Mouse (Mus musculus) lung, adult 2 months (tissue): ENCODE results near the gene Hoxa4. TPM values are rescaled to one million over a fixed set of nuclear protein-coding genes. Genes with fewer than 3 reads are reported as not detected.

Experiments
- DNase-seq: peaks from one replicate; pipeline ENCODE4 v3.0.0; 2022
- H3K4me1 ChIP-seq: fragments of 200-500 bp; 2 replicates; pipeline ENCODE4 v1.6.1; 2011; ENCODE audit warnings: low read length; ENCODE audit not compliant: control insufficient read depth, insufficient read depth
- H3K4me3 ChIP-seq: fragments of 200-500 bp; replicated peaks from 2 replicates; pipeline ENCODE3; 2011; ENCODE audit warnings: low read depth, mild to moderate bottlenecking, control low read depth, low read length; ENCODE audit errors: extremely low read depth
- CTCF ChIP-seq: fragments of 200-500 bp; IDR thresholded peaks from 2 replicates; pipeline ENCODE4 v1.5.1; 2011; ENCODE audit warnings: mild to moderate bottlenecking, low read length, control low read depth; ENCODE audit not compliant: insufficient read depth
- POLR2A ChIP-seq: fragments of 200-500 bp; IDR thresholded peaks from 2 replicates; pipeline ENCODE4 v1.6.1; 2011; ENCODE audit warnings: low read depth, mild to moderate bottlenecking, control low read depth, low read length, borderline replicate concordance; ENCODE audit errors: extremely low read depth
- WGBS: fragments of 180-500 bp; shearing (Covaris S2); methylation state at CpG from one replicate; pipeline ENCODE4 v1.1.7; 2018; 5-methylcytosine and 5-hydroxymethylcytosine counted together
- polyA plus RNA-seq: library from polyadenylated mRNA; depleted of rRNA; stranded (reverse); fragments of >200 nt; gene quantifications from 2 replicates; pipeline ENCODE4 v1.2.3, GENCODE M21; 2012; rRNA removed

Gene Hoxa4
- 5.7 and 8.4 TPM in 2 replicates for polyA plus RNA-seq

DNA sequence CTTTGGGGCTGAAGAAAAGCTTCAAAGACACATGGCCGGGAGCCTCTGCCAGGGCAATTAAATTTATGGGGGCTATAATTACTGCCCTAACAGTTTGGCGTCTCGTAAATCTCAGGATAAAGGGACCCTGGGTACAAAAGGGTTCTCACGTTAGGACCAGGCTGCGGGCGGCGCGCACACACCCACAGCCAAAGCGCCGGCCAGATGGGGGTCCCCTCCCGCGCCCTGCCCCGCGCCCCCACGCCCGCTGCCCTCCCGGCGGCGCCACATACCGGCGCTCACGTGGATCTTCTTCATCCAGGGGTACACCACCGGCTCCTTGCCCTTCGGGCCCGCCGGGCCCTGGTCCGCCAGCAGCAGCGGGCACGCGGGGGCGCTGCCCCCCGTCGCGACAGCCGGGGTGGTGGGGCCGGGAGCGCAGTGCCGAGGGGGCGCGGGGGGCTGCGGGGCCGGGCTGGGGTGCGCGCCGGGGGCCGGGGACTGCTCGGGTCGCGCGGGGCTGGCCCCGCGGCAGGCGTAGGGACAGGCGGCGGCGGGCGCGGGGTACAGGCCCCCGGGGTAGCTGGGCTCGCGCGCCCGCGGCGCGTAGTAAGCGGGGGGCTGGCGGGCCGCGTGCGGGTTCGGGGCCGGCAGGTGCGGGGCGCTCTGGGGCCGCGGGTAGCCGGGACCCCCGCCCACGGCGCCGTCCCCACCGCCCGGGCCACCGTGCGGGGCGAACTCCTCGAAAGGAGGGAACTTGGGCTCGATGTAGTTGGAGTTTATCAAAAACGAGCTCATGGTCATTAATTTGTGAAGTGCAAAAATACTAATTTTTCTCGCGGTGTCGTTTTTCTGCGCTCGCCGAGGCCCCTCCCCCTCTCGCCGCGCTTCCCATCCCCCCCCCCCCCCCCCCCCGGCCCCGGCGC, at the start of gene Hoxa4:
TSS of gene Hoxa4 (minus strand) at position 848 of the 905 bp plus-strand sequence.
- H3K4me1 ChIP-seq, result peaks cover 7% of the 10 kb centered on the region
- 1% methylated on average over 85 of the region's 102 CpGs for WGBS
- no peak for DNase-seq
- TF ChIP-seq CTCF (no peak), POLR2A (0 out of 2 replicates have a peak, but pooled peaks have one; percentile 7)
- peak within 1 kb of the TSS; percentile 99 for H3K4me3 ChIP-seq

DNA sequence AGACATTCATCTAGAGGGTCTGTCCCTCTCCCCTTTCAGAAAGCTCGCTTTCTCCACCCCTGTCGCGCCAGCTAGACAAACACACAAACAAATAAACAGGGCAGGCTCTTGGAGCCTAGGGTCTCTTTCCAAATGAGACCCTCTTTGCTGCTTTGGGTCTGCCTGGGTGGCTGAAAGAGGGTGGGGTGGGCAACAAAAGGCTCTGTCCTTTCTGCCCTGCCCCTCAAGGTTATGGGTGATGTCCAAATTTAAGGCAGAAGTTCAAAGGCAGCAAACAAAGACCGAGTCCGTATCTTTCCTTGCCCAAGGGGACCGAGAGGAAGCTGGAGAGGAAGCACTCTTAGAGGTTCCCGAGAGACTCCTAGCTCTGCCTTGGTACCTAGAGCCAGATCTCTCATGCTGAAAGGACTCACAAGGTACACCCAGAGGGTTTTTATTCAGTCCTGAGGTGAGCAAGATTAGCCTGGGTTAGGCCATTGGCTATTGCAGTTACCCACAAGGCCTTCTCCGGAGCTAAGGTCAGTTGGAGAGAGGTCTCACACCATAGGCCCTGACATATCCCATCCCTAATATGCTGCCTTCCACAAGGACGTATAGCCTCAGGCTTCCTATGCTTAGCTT, 49.6 kb upstream of the Hoxa4 start:
- WGBS, result 11% methylated on average over 9 of the region's 9 CpGs
- Histone ChIP-seq H3K4me1 (no peaks in the 10 kb centered on the region; the same call in 1 of the 2 replicates), H3K4me3 (no peak overlapping the region)
- TF ChIP-seq CTCF, result no peak
- no peak for DNase-seq

DNA sequence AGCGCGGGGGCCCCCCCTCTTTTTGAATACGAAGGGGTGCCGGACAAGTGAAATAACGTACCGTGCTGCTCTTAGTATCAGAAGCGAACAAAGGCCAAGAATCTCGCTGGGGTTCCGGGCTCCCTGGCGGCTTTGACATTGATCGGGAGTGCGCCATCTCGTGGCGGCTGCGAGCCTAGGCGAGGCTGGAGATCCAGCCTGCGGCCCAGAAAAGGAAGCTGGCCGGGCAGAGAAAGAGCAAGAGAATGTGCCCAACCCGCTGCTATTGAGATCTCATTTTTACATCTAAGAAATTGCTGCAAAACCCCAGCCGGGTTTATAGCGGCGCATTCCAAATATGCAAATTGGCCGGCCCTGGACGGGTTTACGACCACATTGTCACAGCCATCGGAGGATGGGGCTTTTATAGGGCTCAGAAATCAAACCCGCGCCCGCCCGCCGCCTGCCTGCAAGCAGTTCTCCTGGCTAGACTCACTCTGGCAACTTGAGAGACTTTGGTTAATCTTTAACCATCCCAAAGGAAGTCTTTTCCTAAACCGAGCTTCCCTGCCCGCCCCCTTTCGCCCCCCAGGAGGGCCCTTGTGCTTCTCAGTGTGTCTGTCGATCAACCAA, 48.9 kb upstream of the Hoxa4 start, which contains the start of gene Hoxa10:
TSS of gene Hoxa10 (minus strand) at position 466 of the 612 bp plus-strand sequence.
- WGBS, result 6% methylated on average over 35 of the region's 35 CpGs
- TF ChIP-seq CTCF (peak; percentile 61), POLR2A (no peak)
- no peak for DNase-seq
- Histone ChIP-seq H3K4me1 (no peaks in the 10 kb centered on the region), H3K4me3 (no peak within 1 kb of the TSS)

DNA sequence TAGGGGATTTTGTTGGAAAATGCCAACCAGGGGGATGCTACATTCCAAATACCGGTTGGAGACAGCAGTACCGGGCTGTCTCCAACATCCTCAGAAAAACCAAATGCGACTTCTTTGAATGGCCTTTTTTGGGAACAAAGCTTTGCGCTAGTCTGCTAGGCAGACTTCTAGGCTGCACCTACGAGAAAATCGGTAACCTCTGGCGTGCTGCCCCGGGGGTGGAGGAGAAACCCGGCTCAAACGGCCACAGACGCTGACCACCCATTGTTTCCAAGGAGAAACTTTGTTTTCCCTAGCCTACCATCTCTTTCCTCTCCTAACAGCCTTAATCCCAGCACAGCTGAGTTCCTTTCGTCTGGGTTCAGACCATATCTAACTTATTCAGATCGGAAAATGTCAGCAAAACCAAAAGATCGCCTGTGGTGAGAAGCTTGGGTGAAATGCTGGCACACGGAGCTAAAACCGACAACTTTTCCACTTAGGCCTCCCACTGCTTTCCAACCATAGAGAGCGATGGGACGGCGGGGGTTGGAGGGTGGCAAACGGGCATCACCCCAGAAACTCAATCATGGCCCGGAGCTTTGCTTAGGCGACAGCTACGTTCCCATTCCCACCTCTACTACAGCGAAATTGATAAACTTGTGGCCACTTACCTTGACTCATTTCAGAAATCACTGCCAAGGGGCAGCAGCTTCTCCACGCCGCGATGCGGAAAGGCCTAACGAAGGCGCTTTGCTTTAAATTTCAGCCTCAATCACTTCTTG, 48.3 kb upstream of the Hoxa4 start:
- no peak overlapping the region for H3K4me3 ChIP-seq
- WGBS, result 5% methylated on average over 30 of the region's 30 CpGs
- DNase-seq, result no peak
- no peaks in the 10 kb centered on the region for H3K4me1 ChIP-seq
- TF ChIP-seq POLR2A (no peak), CTCF (no peak)

DNA sequence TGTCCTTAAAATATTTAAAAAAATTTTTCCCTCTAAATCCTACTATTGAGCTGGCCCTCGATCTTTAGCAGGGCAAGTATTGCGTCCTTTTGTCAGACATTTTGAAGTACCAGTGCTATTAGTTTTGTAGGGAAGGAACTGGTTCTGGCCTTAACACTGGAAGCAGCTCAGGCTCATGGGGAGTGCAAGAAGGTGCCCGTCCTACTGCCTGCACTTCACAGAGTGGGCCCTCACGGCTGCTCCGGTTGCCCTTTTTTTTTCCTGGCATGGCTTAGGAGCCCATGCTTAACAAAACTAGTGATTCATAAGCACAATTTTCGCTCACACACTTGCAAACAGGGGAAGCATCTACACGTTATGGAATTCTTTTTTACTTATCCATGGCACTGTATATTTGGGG, 47.4 kb upstream of the Hoxa4 start:
- TF ChIP-seq CTCF (no peak), POLR2A (no peak)
- 16% methylated on average over 7 of the region's 7 CpGs for WGBS
- no peak overlapping the region for H3K4me3 ChIP-seq
- DNase-seq, result no peak
- H3K4me1 ChIP-seq, result no peaks in the 10 kb centered on the region

DNA sequence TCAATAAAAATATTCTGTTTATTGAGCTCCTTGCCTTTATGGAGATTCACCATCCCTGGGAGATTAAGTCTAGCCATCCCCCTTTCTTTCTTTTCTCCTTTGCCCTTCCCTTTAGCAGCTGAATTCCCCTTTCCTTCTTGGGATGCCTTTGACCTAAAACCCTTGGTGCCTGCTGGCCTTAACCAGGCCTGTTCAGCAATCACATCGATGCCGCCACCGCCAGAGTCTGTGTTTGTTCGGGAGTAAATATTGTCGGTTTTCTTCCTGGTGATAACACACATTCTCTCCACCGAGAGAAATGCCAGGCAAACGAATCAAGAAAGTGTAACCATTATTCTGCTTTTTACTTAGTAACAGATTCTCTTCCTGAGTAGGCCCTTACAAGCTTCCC, 46.6 kb upstream of the Hoxa4 start:
- Histone ChIP-seq H3K4me3 (no peak overlapping the region), H3K4me1 (no peaks in the 10 kb centered on the region)
- 12% methylated on average over 7 of the region's 7 CpGs for WGBS
- TF ChIP-seq CTCF, result no peak
- TF ChIP-seq POLR2A, result no peak
- DNase-seq, result no peak

DNA sequence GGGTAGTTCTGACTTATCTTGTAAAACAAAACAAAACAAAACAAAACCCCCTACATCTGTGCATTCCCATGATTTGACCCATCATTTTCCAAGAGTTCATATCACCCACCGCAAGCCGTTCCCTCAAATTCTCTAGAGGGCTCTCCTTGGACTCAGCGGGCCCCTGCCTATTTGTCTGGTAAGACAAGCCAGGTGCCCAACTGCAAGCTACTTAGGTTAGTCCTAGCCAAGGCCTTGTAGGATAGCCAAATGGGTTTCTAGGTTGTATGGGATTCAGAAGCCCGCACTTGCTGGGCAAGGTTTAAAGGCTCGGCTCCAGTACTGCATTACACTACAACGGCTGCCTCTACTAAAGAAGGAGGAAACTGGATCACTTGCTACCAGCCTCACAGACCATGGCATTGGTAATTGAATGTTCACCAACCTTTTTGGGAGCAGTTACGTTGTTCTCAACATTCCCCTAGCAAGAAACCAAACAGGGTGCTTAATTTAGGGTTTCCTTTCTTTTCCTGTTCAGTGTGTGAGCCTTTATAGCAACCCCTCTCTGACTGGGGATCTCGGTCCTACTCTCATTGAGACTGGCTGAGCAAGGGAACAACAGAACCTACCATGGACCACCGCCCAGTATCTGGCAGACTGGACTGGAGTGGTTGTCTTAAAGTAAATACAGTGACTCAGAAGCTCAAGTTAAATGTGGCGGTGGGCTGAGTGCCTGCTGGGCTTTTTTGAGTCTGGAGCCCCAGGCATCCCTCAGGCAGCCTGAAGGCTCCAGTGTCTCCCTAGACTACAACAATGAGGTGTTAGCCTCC, 46.0 kb upstream of the Hoxa4 start:
- no peak overlapping the region for H3K4me3 ChIP-seq
- no peak for TF ChIP-seq CTCF
- 28% methylated on average over 10 of the region's 10 CpGs for WGBS
- DNase-seq, result no peak
- H3K4me1 ChIP-seq, result no peaks in the 10 kb centered on the region

DNA sequence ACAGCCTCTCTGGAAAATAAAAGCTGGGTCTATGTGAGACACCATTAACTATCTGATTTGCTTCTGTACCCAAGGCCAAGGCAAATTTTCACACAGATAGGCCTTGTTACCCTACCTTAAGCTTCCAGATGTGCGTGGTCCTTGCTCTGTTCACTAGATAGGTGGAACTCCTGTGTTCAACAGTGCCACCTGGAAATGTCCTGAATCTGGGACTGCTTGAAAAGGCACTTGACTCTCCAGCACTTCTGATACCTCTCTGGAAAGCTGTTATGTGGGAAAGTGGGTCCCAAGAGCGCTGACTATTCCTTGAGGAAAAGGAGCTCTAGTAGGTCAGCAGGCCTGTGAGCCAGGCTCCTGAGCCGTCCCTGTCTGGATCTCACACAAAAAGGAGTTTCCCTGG, 45.3 kb upstream of the Hoxa4 start:
- 32% methylated on average over 3 of the region's 3 CpGs for WGBS
- no peaks in the 10 kb centered on the region for H3K4me1 ChIP-seq
- TF ChIP-seq POLR2A, result no peak
- TF ChIP-seq CTCF, result no peak
- no peak for DNase-seq
- H3K4me3 ChIP-seq, result no peak overlapping the region
